Mouse (Mus musculus): ENCODE results near the gene Ier5.

Gene Ier5

DNA sequence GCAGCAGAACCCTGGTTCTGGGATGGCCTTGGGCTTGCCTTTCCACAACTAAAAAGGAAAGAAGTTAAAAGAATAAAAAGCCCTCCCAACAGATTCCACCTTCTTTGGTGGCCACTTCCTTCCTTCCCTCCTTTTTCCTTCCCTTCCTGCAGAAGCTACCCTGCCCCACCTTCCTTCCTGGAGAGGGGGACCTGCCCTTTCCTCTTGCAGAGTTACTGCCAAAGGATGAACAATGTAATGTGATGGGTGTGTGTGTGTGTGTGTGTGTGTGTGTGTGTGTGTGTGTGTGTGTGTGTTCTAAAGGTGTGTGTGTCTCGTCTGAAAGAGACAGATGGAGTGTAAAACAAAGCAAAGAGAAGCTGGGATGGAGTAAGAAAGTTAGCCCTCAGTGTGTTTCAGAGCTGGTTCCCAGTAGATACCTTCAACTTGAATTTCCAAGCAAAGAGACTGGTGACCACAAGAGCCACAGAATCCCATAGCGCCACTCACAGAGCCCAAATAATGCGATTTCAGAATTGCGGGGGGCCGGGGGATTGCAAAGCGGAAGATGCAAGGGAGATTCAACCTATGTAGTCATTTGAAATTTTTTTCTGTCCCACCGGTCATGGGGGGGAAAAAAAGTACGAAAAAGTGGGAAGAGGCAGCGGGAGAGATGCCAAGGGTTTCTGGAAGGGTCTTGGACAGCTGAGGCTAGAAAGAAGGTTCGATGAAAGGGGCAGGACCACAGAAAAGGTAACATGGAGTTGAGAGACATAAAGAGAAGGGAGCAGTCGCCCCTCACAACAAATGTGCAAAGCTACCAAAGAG is 17.1 kb downstream of the Ier5 start:
- no peak for DNase-seq (ENCODE audit: extremely low spot score, low read depth, low spot score)

- DNase-seq (ENCODE audit: extremely low spot score, low read depth, low spot score) = no peak
Measured at GRCm38 (mm10) chr1:155077675-155078074, 21.8 kb downstream of the Ier5 start.

DNA sequence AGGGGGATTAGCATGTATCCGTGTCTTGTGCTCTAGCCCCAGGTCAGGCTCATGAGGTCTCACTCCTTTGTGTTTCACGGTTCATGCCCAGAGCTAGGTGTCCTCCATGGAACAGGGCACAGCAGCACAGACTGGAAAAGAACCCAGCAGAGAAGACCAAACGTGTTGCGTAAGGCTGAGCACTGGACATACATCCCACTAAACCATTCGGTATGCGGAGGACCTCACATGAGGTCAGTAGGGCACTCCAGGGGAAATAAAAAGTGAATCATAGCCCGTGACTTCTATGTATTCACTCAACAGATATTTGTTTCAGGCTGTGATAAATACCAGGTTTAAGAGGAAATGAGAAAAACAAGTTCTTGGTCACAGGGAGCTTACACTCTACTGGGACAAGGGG is 23.6 kb downstream of the Ier5 start:
- no peak for DNase-seq (ENCODE audit: extremely low spot score, low read depth, low spot score)

GRCm38 (mm10) chr1:155074856-155075255 is 24.6 kb downstream of the Ier5 start:
- DNase-seq (ENCODE audit: extremely low spot score, low read depth, low spot score) = no peak

DNA sequence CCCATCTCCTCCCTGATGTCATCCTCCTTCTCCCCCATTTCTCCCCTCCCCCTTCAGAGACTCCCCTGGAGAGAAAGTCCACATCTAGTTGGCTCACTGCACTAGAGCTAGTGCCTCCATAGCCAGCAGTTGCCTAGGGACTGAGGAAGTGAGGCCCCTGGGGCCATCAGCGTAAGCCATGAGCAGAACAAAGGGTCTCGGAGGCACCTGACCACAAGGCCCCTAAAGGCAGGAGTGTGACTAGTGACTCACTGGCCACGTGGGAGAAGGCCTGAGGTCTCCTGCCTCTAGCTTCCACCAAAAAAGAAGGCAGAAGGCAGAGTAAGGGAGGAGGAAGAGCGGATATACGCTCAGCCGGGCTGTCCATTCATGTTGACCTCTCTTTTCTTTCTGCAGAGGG is 25.5 kb downstream of the Ier5 start:
- no peak for DNase-seq (ENCODE audit: extremely low spot score, low read depth, low spot score)

DNA sequence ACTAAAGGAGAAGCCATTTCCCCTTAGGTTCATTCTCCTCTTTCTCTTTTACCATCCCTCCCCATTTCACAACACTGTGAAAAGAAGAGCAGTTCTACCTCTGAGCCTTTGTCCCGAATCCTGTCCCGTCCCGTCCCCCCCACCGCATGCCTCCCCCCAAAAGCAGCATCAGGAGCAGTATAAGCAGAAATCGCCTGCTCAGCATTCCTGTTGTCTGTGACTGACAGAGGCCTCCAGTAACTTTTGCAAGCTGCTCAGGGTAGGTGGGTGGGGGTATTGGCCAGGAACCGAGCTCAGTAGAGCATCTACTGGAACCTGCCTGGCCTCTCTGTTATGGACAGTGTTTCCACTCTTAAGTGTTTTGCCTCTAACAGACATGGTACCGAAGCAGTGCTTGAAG is 26.3 kb downstream of the Ier5 start:
- DNase-seq (ENCODE audit: extremely low spot score, low read depth, low spot score) = no peak

- DNase-seq (ENCODE audit: extremely low spot score, low read depth, low spot score) = no peak
Measured at GRCm38 (mm10) chr1:155071287-155071876, 28.1 kb downstream of the Ier5 start.

DNA sequence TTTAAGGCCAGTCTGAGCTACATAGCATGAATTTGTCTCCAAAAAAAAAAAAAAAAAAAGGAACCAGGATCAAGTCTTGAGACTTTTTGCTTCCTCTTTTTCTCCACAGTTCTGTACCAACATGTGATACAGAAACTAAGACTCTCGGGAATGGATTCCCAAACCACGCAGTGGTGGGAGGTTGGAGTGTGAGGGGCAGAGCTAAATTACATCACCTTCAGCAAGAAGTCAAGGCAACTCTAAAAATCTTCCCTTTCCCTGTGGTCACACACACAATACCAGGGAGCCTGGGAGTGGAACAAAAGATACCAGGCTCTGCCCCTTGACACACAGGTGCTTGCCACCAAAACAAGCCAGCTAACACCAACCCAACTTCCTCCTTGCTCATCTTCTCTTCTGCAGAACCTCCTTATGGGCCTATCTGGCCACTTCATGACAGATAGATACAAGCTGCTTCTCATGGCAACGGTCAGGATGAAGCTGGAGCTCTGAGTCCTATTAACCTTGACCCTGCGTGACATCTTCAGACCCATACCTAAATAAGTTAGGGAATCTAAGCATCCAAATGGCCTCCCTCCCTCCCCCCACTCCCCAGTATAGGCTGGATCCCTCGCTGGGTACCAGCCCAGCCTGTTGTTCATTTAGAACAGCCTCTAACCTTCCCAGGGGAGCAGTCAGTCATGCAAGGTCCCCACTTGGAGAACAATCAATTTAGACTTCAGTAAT is 28.7 kb downstream of the Ier5 start:
- DNase-seq (ENCODE audit: extremely low spot score, low read depth, low spot score) = no peak

DNA sequence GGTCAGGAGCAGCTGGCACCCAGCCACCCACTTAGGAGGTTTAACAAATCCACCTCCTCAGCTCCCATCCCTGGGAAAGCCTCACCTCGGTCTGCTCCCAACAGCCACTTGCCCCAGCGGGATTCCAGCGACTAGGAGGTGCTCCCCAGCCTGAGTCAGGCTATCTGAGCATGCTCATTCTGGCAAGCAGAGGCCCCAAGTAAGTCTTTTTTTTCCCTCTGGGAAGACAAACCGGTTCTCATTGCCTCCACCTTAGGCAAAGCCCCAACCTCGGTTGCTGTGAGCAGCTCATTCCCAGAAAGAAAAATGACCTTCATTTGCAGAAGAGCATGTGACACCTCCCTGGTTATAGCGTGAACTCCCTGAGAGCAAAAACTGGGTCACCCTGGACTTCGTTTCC is 29.7 kb downstream of the Ier5 start:
- DNase-seq (ENCODE audit: extremely low spot score, low read depth, low spot score) = no peak

DNA sequence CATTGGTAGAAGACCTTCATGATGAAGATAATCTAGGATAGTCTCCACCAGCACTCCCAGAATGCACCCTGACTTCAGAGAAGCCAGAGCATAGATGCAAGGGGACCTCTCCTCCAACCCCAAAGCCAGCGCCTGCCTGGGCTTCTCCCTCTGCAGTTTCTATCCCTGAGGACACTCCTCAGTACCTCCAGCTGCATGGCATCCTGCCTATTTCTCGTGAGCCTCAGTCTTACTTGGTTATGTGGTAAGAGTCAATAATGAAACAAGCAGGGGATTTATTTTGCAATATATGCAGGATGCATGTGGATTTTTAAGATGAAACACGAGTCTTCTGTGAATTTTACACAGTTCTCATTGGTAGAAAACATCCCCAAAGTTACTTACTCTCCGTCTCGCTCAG is 33.2 kb downstream of the Ier5 start:
- DNase-seq (ENCODE audit: extremely low spot score, low read depth, low spot score) = no peak

DNA sequence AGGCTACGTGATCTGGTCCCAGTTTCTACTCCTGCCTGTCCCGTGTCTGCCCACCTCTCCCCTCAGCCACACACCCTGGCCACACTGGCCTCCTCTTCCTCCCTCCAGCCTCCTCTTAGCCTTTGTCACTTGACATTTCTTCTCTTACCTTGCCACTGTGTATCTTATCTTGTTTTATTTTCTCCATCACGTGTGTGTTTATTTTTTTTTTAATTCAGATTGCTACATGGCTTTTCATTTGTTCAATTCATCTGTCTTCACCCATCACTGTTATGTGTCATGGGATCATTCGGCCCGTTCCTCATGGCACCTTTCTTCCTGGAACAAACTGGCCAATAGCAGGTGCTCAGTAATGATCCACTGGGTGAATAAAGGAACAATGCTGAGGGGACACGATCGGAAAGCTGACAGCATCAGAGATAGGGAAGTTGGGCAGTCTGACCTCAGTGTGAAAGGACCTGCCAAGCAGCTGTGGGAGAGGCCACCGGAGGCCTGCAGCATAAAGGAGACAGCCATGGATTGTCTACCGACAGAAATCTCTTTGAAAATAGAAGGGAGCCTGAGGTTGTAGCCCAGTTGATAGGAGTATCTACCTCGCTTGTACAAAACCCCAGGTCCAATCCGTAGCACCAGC is 34.3 kb downstream of the Ier5 start:
- DNase-seq (ENCODE audit: extremely low spot score, low read depth, low spot score) = no peak

GRCm38 (mm10) chr1:155064649-155065048 is 34.8 kb downstream of the Ier5 start:
- DNase-seq (ENCODE audit: extremely low spot score, low read depth, low spot score) = no peak

DNA sequence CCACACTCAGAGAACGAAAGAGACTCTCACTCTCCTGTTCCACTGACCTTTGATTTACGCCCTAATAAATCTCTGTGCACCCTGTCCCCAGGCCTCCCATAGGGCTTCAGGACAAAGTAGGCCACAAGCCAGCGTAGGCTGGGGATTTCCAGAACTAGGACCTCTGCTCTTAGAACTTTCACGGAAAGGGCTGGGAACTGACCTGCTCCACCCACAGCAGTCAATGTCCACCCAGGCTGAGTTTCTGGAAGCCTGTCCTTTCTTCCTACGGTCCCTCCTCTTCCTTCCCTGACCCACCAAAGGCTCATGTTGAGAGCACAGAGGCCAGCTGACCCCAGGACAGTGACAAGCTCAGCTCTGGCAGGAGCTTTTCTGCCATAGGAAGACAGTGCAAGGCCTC is 35.3 kb downstream of the Ier5 start:
- no peak for DNase-seq (ENCODE audit: extremely low spot score, low read depth, low spot score)

DNA sequence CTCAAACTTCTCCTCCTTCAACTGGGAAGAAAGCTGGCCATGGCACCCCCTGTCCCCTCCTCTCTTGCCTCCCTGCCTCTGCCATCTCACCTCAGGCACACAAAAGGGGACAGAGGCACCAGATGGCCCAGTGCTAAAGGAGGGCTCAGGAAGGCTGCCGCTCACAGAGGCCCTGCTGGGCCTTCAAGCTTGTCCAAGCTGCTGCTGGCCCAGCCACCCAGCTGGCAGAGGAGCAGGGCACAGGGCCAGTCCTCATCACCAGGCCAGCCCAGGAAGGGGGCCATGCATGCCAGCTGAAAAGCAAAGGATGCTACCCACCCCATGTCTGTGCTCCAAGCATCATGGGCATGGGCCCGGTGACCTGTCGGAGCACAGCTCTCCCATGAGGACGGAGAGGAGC is 36.5 kb downstream of the Ier5 start:
- DNase-seq (ENCODE audit: extremely low spot score, low read depth, low spot score) = no peak

DNA sequence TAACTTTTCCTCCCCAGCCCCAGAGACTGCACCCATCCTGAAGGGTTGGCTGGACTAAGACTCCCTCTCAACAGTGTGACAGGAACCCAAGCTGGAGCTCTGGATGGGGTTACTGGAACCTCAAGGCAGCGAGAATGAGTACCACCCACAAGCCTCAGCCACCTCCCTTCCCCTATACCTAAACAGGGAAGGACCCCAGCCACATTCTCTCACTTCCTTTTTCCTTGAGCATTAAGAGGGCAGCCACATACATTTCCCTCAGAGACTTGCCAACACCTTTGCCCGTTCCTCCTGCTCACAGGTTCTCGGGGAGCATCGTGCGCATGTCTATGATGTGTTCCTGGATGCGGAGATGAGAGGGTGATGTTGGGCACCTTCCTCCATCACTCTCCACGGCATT is 37.4 kb downstream of the Ier5 start:
- no peak for DNase-seq (ENCODE audit: extremely low spot score, low read depth, low spot score)

GRCm38 (mm10) chr1:155060832-155061801 is 38.3 kb downstream of the Ier5 start:
- no peak for DNase-seq (ENCODE audit: extremely low spot score, low read depth, low spot score)

- no peak for DNase-seq (ENCODE audit: extremely low spot score, low read depth, low spot score)
Measured at GRCm38 (mm10) chr1:155060261-155060660, 39.2 kb downstream of the Ier5 start.

- DNase-seq (ENCODE audit: extremely low spot score, low read depth, low spot score) = no peak
Measured at GRCm38 (mm10) chr1:155059505-155059904, 39.9 kb downstream of the Ier5 start.

- DNase-seq (ENCODE audit: extremely low spot score, low read depth, low spot score) = no peak
Measured at GRCm38 (mm10) chr1:155058099-155059012, 41.1 kb downstream of the Ier5 start.

Measured in hindlimb bud, embryonic 11.5 days (tissue).